Mouse (Mus musculus): ENCODE results near the gene Rbx1. TPM values are rescaled to one million over a fixed set of nuclear protein-coding genes. Genes with fewer than 3 reads are reported as not detected.

The Rbx1 gene
- polyA plus RNA-seq, 1 experiment from 2014 or later, result 527 TPM

GRCm38 (mm10) chr15:81503995-81504394, 37.9 kb downstream of the Rbx1 start:
- no peak overlapping the region for H3K9ac ChIP-seq (replicated peaks; ENCODE audit: low read depth, low read length)
- no peaks in the 10 kb centered on the region for H3K27me3 ChIP-seq (ENCODE audit: control insufficient read depth, insufficient read depth, low read length)
- ATAC-seq (ENCODE audit: insufficient number of reproducible peaks, insufficient read depth, low FRiP score, low read depth), result no peak
- H3K4me3 ChIP-seq (ENCODE audit: low read depth, low read length), result no peak overlapping the region
- no peaks in the 10 kb centered on the region for H3K4me1 ChIP-seq (ENCODE audit: control insufficient read depth, insufficient read depth, low read length)
- no peaks in the 10 kb centered on the region for H3K36me3 ChIP-seq (ENCODE audit: control insufficient read depth, insufficient read depth, low read length)
- no peak overlapping the region for H3K27ac ChIP-seq (ENCODE audit: low read length)
- 87% methylated on average over 2 of the region's 2 CpGs for WGBS
- no peaks in the 10 kb centered on the region for H3K9me3 ChIP-seq (ENCODE audit: control insufficient read depth, low read depth, low read length)
- H3K4me2 ChIP-seq (replicated peaks; ENCODE audit: low read depth, low read length), result no peak overlapping the region

- H3K9ac ChIP-seq (replicated peaks; ENCODE audit: low read depth, low read length), result no peak overlapping the region
- no peaks in the 10 kb centered on the region for H3K4me1 ChIP-seq (ENCODE audit: control insufficient read depth, insufficient read depth, low read length)
- H3K4me2 ChIP-seq (replicated peaks; ENCODE audit: low read depth, low read length), result no peak overlapping the region
- H3K36me3 ChIP-seq (ENCODE audit: control insufficient read depth, insufficient read depth, low read length), result no peaks in the 10 kb centered on the region
- H3K27ac ChIP-seq (ENCODE audit: low read length), result no peak overlapping the region
- H3K27me3 ChIP-seq (ENCODE audit: control insufficient read depth, insufficient read depth, low read length), result no peaks in the 10 kb centered on the region
- H3K9me3 ChIP-seq (ENCODE audit: control insufficient read depth, low read depth, low read length), result no peaks in the 10 kb centered on the region
- no peak overlapping the region for H3K4me3 ChIP-seq (ENCODE audit: low read depth, low read length)
- no peak for ATAC-seq (ENCODE audit: insufficient number of reproducible peaks, insufficient read depth, low FRiP score, low read depth)
Observed at GRCm38 (mm10) chr15:81507201-81507600, 41.1 kb downstream of the Rbx1 start.

- Histone ChIP-seq H3K4me3 (ENCODE audit: low read depth, low read length) (no peak overlapping the region), H3K4me1 (ENCODE audit: control insufficient read depth, insufficient read depth, low read length) (no peaks in the 10 kb centered on the region), H3K27ac (ENCODE audit: low read length) (no peak overlapping the region), H3K9me3 (ENCODE audit: control insufficient read depth, low read depth, low read length) (no peaks in the 10 kb centered on the region), H3K36me3 (ENCODE audit: control insufficient read depth, insufficient read depth, low read length) (no peaks in the 10 kb centered on the region), H3K27me3 (ENCODE audit: control insufficient read depth, insufficient read depth, low read length) (no peaks in the 10 kb centered on the region), H3K4me2 (replicated peaks; ENCODE audit: low read depth, low read length) (no peak overlapping the region), H3K9ac (replicated peaks; ENCODE audit: low read depth, low read length) (no peak overlapping the region)
- ATAC-seq (ENCODE audit: insufficient number of reproducible peaks, insufficient read depth, low FRiP score, low read depth), result no peak
- WGBS, result 86% methylated on average over 4 of the region's 4 CpGs
Observed at GRCm38 (mm10) chr15:81510621-81511020, 44.5 kb downstream of the Rbx1 start.

- Histone ChIP-seq H3K4me2 (replicated peaks; ENCODE audit: low read depth, low read length) (peak overlapping the region; percentile 37), H3K9me3 (ENCODE audit: control insufficient read depth, low read depth, low read length) (no peaks in the 10 kb centered on the region), H3K27me3 (ENCODE audit: control insufficient read depth, insufficient read depth, low read length) (no peaks in the 10 kb centered on the region), H3K27ac (ENCODE audit: low read length) (peak overlapping the region; percentile 62; the same call in 1 of the 2 replicates), H3K4me1 (ENCODE audit: control insufficient read depth, insufficient read depth, low read length) (no peaks in the 10 kb centered on the region), H3K4me3 (ENCODE audit: low read depth, low read length) (peak overlapping the region; percentile 2), H3K9ac (replicated peaks; ENCODE audit: low read depth, low read length) (no peak overlapping the region; the same call in 1 of the 2 replicates), H3K36me3 (ENCODE audit: control insufficient read depth, insufficient read depth, low read length) (no peaks in the 10 kb centered on the region)
- 0 out of 2 replicates have a peak, but pooled peaks have one; percentile 38 for ATAC-seq (ENCODE audit: insufficient number of reproducible peaks, insufficient read depth, low FRiP score, low read depth)
- 26% methylated on average over 21 of the region's 21 CpGs for WGBS
Observed at GRCm38 (mm10) chr15:81511601-81512261, 45.6 kb downstream of the Rbx1 start.

GRCm38 (mm10) chr15:81514111-81514971, 48.2 kb downstream of the Rbx1 start:
- Histone ChIP-seq H3K9me3 (ENCODE audit: control insufficient read depth, low read depth, low read length) (no peaks in the 10 kb centered on the region), H3K4me3 (ENCODE audit: low read depth, low read length) (peak overlapping the region; percentile 17; the same call in 1 of the 2 replicates), H3K27ac (ENCODE audit: low read length) (peak overlapping the region; percentile 4; the same call in 1 of the 2 replicates), H3K4me2 (replicated peaks; ENCODE audit: low read depth, low read length) (peak overlapping the region; percentile 31), H3K4me1 (ENCODE audit: control insufficient read depth, insufficient read depth, low read length) (no peaks in the 10 kb centered on the region), H3K27me3 (ENCODE audit: control insufficient read depth, insufficient read depth, low read length) (no peaks in the 10 kb centered on the region), H3K36me3 (ENCODE audit: control insufficient read depth, insufficient read depth, low read length) (no peaks in the 10 kb centered on the region), H3K9ac (replicated peaks; ENCODE audit: low read depth, low read length) (no peak overlapping the region)
- ATAC-seq (ENCODE audit: insufficient number of reproducible peaks, insufficient read depth, low FRiP score, low read depth), result peak; percentile 91
- 9% methylated on average over 18 of the region's 18 CpGs for WGBS

- Histone ChIP-seq H3K4me2 (replicated peaks; ENCODE audit: low read depth, low read length) (no peak overlapping the region), H3K27me3 (ENCODE audit: control insufficient read depth, insufficient read depth, low read length) (no peaks in the 10 kb centered on the region), H3K9ac (replicated peaks; ENCODE audit: low read depth, low read length) (no peak overlapping the region), H3K9me3 (ENCODE audit: control insufficient read depth, low read depth, low read length) (no peaks in the 10 kb centered on the region), H3K4me3 (ENCODE audit: low read depth, low read length) (no peak overlapping the region), H3K36me3 (ENCODE audit: control insufficient read depth, insufficient read depth, low read length) (no peaks in the 10 kb centered on the region), H3K4me1 (ENCODE audit: control insufficient read depth, insufficient read depth, low read length) (no peaks in the 10 kb centered on the region), H3K27ac (ENCODE audit: low read length) (no peak overlapping the region)
- 83% methylated on average over 3 of the region's 3 CpGs for WGBS
- no peak for ATAC-seq (ENCODE audit: insufficient number of reproducible peaks, insufficient read depth, low FRiP score, low read depth)
Observed at GRCm38 (mm10) chr15:81515221-81515620, 49.1 kb downstream of the Rbx1 start.

GRCm38 (mm10) chr15:81518031-81518430, 51.9 kb downstream of the Rbx1 start:
- Histone ChIP-seq H3K4me2 (replicated peaks; ENCODE audit: low read depth, low read length) (no peak overlapping the region), H3K27me3 (ENCODE audit: control insufficient read depth, insufficient read depth, low read length) (no peaks in the 10 kb centered on the region), H3K4me3 (ENCODE audit: low read depth, low read length) (no peak overlapping the region), H3K4me1 (ENCODE audit: control insufficient read depth, insufficient read depth, low read length) (no peaks in the 10 kb centered on the region; the same call in 1 of the 2 replicates), H3K9me3 (ENCODE audit: control insufficient read depth, low read depth, low read length) (no peaks in the 10 kb centered on the region), H3K27ac (ENCODE audit: low read length) (no peak overlapping the region), H3K9ac (replicated peaks; ENCODE audit: low read depth, low read length) (no peak overlapping the region), H3K36me3 (ENCODE audit: control insufficient read depth, insufficient read depth, low read length) (no peaks in the 10 kb centered on the region)
- ATAC-seq (ENCODE audit: insufficient number of reproducible peaks, insufficient read depth, low FRiP score, low read depth), result no peak
- WGBS, result 38% methylated on average over 6 of the region's 6 CpGs

- Histone ChIP-seq H3K4me3 (ENCODE audit: low read depth, low read length) (no peak overlapping the region), H3K9ac (replicated peaks; ENCODE audit: low read depth, low read length) (no peak overlapping the region), H3K36me3 (ENCODE audit: control insufficient read depth, insufficient read depth, low read length) (no peaks in the 10 kb centered on the region), H3K4me1 (ENCODE audit: control insufficient read depth, insufficient read depth, low read length) (no peaks in the 10 kb centered on the region; the same call in 1 of the 2 replicates), H3K27me3 (ENCODE audit: control insufficient read depth, insufficient read depth, low read length) (no peaks in the 10 kb centered on the region), H3K9me3 (ENCODE audit: control insufficient read depth, low read depth, low read length) (no peaks in the 10 kb centered on the region), H3K27ac (ENCODE audit: low read length) (no peak overlapping the region), H3K4me2 (replicated peaks; ENCODE audit: low read depth, low read length) (no peak overlapping the region)
- ATAC-seq (ENCODE audit: insufficient number of reproducible peaks, insufficient read depth, low FRiP score, low read depth), result no peak
- 74% methylated on average over 5 of the region's 5 CpGs for WGBS
Observed at GRCm38 (mm10) chr15:81518761-81519160, 52.7 kb downstream of the Rbx1 start.

Data from stomach, embryonic 14.5 days (tissue).